Mouse (Mus musculus): ENCODE measurements around the gene Lamtor1.

DNA sequence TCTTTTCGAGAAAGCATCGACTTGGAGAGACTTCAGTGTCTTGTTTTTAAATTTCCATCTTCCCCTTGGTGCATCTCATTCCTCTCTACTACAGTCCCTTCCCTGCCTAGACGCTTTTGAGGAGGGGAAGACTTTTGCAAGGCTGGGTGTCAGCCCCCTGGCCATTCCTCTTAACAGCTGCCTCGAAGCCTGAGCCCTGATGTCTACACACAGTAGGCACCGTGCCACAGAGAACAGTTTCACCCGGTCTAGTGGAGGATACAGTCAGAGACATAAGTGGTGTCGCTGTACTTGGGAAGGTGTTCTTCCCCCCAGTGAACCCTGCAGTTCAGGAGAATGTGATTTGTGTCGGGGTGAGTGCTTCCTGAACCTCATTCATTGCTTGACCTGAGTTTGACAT is 992 bp downstream of the Lamtor1 start:
- TF ChIP-seq POLR2A (IDR thresholded peaks at IDR 0.05; ENCODE audit: borderline replicate concordance, extremely low read depth, insufficient read depth, insufficient read length, poor library complexity, severe bottlenecking) (no peak), CTCF (IDR thresholded peaks at IDR 0.05; ENCODE audit: borderline replicate concordance, extremely low read depth, insufficient read depth, insufficient read length) (no peak)
